Mouse (Mus musculus) forebrain, embryonic 15.5 days (tissue): ENCODE measurements around the gene Lgals7. TPM values are rescaled to one million over a fixed set of nuclear protein-coding genes. Genes with fewer than 3 reads are reported as not detected.

Source experiments
- ATAC-seq: fragments of 200-750 bp; cut with Nextera tagmentation; replicated peaks from 2 replicates; pipeline ENCODE4 v1.8.0; 2017; ENCODE audit warnings: mild to moderate bottlenecking, moderate TSS enrichment, moderate library complexity
- H3K27ac ChIP-seq: fragments of 300-500 bp; sonication (generic); replicated peaks from 2 replicates; pipeline ENCODE4 v1.5.1; 2015; ENCODE audit warnings: mild to moderate bottlenecking, inconsistent platforms
- H3K27me3 ChIP-seq: fragments of 300-500 bp; sonication (generic); 2 replicates; pipeline ENCODE4 v1.6.1; 2015; ENCODE audit warnings: inconsistent platforms
- H3K36me3 ChIP-seq: fragments of 300-500 bp; sonication (generic); 2 replicates; pipeline ENCODE4 v1.6.1; 2015; ENCODE audit warnings: mild to moderate bottlenecking, inconsistent platforms
- H3K4me1 ChIP-seq: fragments of 300-500 bp; sonication (generic); 2 replicates; pipeline ENCODE4 v1.6.1; 2015; ENCODE audit warnings: inconsistent platforms
- H3K4me2 ChIP-seq: fragments of 300-500 bp; sonication (generic); replicated peaks from 2 replicates; pipeline ENCODE4 v1.6.1; 2015; ENCODE audit warnings: mild to moderate bottlenecking, inconsistent platforms
- H3K4me3 ChIP-seq: fragments of 300-500 bp; sonication (generic); 2 replicates; pipeline ENCODE4 v1.5.1; 2015; ENCODE audit warnings: mild to moderate bottlenecking, inconsistent platforms
- H3K9ac ChIP-seq: fragments of 300-500 bp; sonication (generic); replicated peaks from 2 replicates; pipeline ENCODE4 v1.6.1; 2015; ENCODE audit warnings: mild to moderate bottlenecking, inconsistent platforms
- H3K9me3 ChIP-seq: fragments of 300-500 bp; sonication (generic); 2 replicates; pipeline ENCODE4 v1.6.1; 2016; ENCODE audit warnings: inconsistent platforms
- WGBS: fragments of 180-500 bp; shearing (Covaris S2); methylation state at CpG from one replicate; pipeline ENCODE4 v1.1.7; 2015; ENCODE audit warnings: mixed read lengths; 5-methylcytosine and 5-hydroxymethylcytosine counted together
- polyA plus RNA-seq: library from polyadenylated mRNA; unstranded; fragments of >200 nt; fragmentation: Nextera tagmentation; extraction: Ambion mirVana; gene quantifications from 2 replicates; pipeline ENCODE4 v1.2.1, GENCODE M21; 2015

Gene Lgals7
- polyA plus RNA-seq, 1 experiment from 2014 or later: 3.5 TPM

- H3K9me3 ChIP-seq: no peaks in the 10 kb centered on the region
- H3K9ac ChIP-seq: no peak overlapping the region
- H3K4me2 ChIP-seq: no peak overlapping the region
- H3K27ac ChIP-seq: no peak overlapping the region
- no peak for ATAC-seq
- peaks cover 2% of the 10 kb centered on the region; the same call in 1 of the 2 replicates for H3K36me3 ChIP-seq
- 21% methylated on average over 14 of the region's 14 CpGs for WGBS
- peaks cover 31% of the 10 kb centered on the region for H3K27me3 ChIP-seq
- H3K4me1 ChIP-seq: peaks cover 10% of the 10 kb centered on the region
- no peak overlapping the region for H3K4me3 ChIP-seq
Observed at GRCm38 (mm10) chr7:28886486-28886885, 22.8 kb downstream of the Lgals7 start.

DNA sequence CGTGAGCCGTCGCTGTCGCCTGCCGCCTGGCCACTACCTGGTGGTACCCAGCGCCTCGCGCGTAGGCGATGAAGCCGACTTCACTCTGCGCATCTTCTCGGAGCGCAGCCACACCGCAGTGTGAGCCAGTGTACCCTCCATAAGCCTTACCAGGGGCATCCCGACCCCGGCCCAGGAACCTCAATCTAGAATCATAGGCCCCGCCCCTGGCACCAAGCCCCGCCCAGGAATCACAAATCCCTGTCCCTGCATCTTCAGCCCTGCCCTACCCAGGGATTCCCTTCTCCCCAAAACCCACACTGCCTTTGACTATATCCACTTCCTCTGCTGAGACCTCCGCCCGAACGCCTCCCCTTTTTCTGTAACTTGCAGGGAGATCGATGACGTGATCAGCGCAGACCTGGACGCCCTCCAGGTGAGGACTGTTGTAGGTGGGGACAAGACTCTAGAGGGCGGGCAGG, 25.1 kb downstream of the Lgals7 start:
- Histone ChIP-seq H3K9me3 (no peaks in the 10 kb centered on the region), H3K36me3 (peaks cover 19% of the 10 kb centered on the region), H3K4me3 (peak overlapping the region; percentile 41), H3K4me1 (peaks cover 10% of the 10 kb centered on the region), H3K4me2 (peak overlapping the region; percentile 55), H3K27me3 (peaks cover 31% of the 10 kb centered on the region), H3K9ac (peak overlapping the region; percentile 28; the same call in 1 of the 2 replicates), H3K27ac (no peak overlapping the region)
- 2% methylated on average over 27 of the region's 27 CpGs for WGBS
- ATAC-seq: peak; percentile 50

- Histone ChIP-seq H3K27me3 (peaks cover 19% of the 10 kb centered on the region), H3K9ac (no peak overlapping the region), H3K4me2 (no peak overlapping the region), H3K36me3 (peaks cover 57% of the 10 kb centered on the region), H3K27ac (no peak overlapping the region), H3K4me3 (no peak overlapping the region), H3K4me1 (peaks cover 10% of the 10 kb centered on the region), H3K9me3 (no peaks in the 10 kb centered on the region)
- no peak for ATAC-seq
- WGBS: 94% methylated on average over 17 of the region's 17 CpGs
Observed at GRCm38 (mm10) chr7:28892601-28893000, 28.9 kb downstream of the Lgals7 start.

DNA sequence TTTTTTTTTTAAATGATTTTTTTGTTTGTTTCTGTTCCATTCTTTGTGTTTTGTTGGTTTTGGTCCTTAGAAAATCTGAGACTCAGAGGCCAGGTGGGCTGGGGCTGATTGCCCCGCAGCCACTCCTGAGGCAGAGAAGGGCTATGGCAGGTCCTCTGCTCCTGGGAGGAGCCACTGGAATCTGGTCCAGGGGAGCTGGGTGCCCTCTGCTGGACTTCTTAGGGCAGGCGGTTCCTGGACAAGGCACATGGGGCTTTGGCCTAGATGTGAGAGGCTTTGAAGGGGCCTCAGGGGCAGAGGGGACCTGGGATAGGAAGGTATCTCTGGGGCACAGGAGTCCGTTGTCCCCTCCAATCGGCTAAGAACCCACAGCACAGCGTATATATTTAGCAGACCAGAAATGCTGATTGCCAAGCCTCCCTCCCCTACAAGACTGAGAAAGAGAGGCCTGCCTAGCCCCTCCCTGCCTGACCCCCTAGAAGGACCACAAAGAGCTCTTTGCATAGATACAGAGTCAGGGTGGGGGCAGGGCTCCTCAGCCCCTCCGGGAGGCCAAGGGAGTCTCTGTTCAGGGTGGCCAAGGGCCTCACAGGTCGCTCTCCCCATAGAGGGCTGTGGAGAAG, 30.1 kb downstream of the Lgals7 start:
- Histone ChIP-seq H3K4me1 (peaks cover 3% of the 10 kb centered on the region), H3K36me3 (peaks cover 69% of the 10 kb centered on the region), H3K27me3 (peaks cover 7% of the 10 kb centered on the region; the same call in 1 of the 2 replicates), H3K4me2 (no peak overlapping the region), H3K4me3 (no peak overlapping the region), H3K9me3 (no peaks in the 10 kb centered on the region), H3K9ac (no peak overlapping the region), H3K27ac (no peak overlapping the region)
- WGBS: 55% methylated on average over 7 of the region's 7 CpGs
- ATAC-seq: no peak

DNA sequence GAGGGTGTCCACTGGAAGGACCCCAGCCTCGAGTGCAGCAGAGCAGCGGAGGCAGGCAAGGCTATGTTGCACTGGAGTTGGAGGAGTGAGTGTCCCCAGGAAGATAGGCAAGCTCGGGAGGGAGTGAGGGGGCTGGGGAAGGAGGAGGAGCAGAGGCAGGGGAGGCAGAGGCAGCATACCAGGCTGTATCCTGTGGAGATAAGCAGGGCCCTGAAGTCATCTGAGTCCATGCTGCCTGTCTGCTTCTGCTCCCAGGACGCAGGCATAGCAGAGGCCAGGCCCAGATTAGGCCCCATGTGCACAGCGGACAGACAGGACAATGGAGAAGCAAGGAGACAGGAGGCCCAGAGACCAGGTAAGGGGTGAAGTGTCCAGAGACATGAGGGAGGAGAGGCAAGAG, 31.3 kb downstream of the Lgals7 start:
- H3K4me3 ChIP-seq: no peak overlapping the region
- no peaks in the 10 kb centered on the region for H3K27me3 ChIP-seq
- ATAC-seq: no peak
- H3K4me1 ChIP-seq: no peaks in the 10 kb centered on the region
- H3K4me2 ChIP-seq: no peak overlapping the region
- H3K27ac ChIP-seq: no peak overlapping the region
- H3K9ac ChIP-seq: no peak overlapping the region
- peaks cover 80% of the 10 kb centered on the region for H3K36me3 ChIP-seq
- H3K9me3 ChIP-seq: no peaks in the 10 kb centered on the region
- WGBS: 68% methylated on average over 5 of the region's 5 CpGs

GRCm38 (mm10) chr7:28897661-28898060, 34.0 kb downstream of the Lgals7 start:
- Histone ChIP-seq H3K4me1 (no peaks in the 10 kb centered on the region), H3K36me3 (peaks cover 94% of the 10 kb centered on the region), H3K9ac (no peak overlapping the region), H3K4me3 (no peak overlapping the region), H3K27me3 (no peaks in the 10 kb centered on the region), H3K27ac (no peak overlapping the region), H3K4me2 (no peak overlapping the region), H3K9me3 (no peaks in the 10 kb centered on the region)
- WGBS: 98% methylated on average over 6 of the region's 6 CpGs
- ATAC-seq: no peak

GRCm38 (mm10) chr7:28899972-28900371, 36.3 kb downstream of the Lgals7 start:
- Histone ChIP-seq H3K9ac (no peak overlapping the region), H3K36me3 (peaks cover 97% of the 10 kb centered on the region), H3K4me1 (no peaks in the 10 kb centered on the region), H3K9me3 (no peaks in the 10 kb centered on the region), H3K27ac (no peak overlapping the region), H3K27me3 (no peaks in the 10 kb centered on the region), H3K4me2 (no peak overlapping the region), H3K4me3 (no peak overlapping the region)
- ATAC-seq: no peak
- 83% methylated on average over 4 of the region's 4 CpGs for WGBS

- Histone ChIP-seq H3K4me3 (no peak overlapping the region), H3K9me3 (no peaks in the 10 kb centered on the region), H3K27me3 (no peaks in the 10 kb centered on the region), H3K36me3 (peaks cover 97% of the 10 kb centered on the region), H3K27ac (no peak overlapping the region), H3K4me2 (no peak overlapping the region), H3K9ac (no peak overlapping the region), H3K4me1 (no peaks in the 10 kb centered on the region)
- 90% methylated on average over 13 of the region's 13 CpGs for WGBS
- no peak for ATAC-seq
Observed at GRCm38 (mm10) chr7:28901311-28902125, 37.9 kb downstream of the Lgals7 start.

GRCm38 (mm10) chr7:28902180-28902579, 38.5 kb downstream of the Lgals7 start:
- H3K9me3 ChIP-seq: no peaks in the 10 kb centered on the region
- H3K27ac ChIP-seq: no peak overlapping the region
- no peak for ATAC-seq
- no peaks in the 10 kb centered on the region for H3K27me3 ChIP-seq
- no peak overlapping the region for H3K4me3 ChIP-seq
- H3K4me1 ChIP-seq: no peaks in the 10 kb centered on the region
- peaks cover 97% of the 10 kb centered on the region for H3K36me3 ChIP-seq
- H3K4me2 ChIP-seq: no peak overlapping the region
- H3K9ac ChIP-seq: no peak overlapping the region
- 90% methylated on average over 6 of the region's 6 CpGs for WGBS

- no peak overlapping the region for H3K4me3 ChIP-seq
- no peaks in the 10 kb centered on the region for H3K9me3 ChIP-seq
- H3K27me3 ChIP-seq: no peaks in the 10 kb centered on the region
- no peak for ATAC-seq
- no peaks in the 10 kb centered on the region for H3K4me1 ChIP-seq
- H3K9ac ChIP-seq: no peak overlapping the region
- peaks cover 97% of the 10 kb centered on the region for H3K36me3 ChIP-seq
- WGBS: 91% methylated on average over 3 of the region's 3 CpGs
- no peak overlapping the region for H3K4me2 ChIP-seq
- H3K27ac ChIP-seq: no peak overlapping the region
Observed at GRCm38 (mm10) chr7:28902809-28903208, 39.2 kb downstream of the Lgals7 start.

DNA sequence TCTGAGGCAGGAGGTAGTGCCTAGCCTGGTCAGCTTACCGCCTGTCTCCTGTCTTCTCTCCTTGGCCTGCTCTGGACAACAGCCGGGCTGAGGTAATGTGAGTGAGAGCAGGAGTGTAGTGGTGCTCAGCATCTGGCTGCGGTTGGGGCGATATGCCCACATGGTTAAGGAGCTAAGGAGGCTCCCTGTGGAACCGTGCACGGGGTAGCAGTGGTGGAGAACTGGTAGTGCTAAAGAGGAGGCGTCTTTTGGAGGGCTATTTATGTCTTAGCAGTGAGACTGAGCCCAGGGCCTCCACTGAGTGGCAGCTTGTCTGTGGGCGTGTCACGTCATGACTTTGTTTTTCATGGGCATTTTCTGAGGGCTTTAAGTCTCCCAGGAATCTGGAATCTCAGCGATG, 40.1 kb downstream of the Lgals7 start:
- Histone ChIP-seq H3K4me1 (no peaks in the 10 kb centered on the region), H3K36me3 (peaks cover 97% of the 10 kb centered on the region), H3K27me3 (no peaks in the 10 kb centered on the region), H3K4me3 (no peak overlapping the region), H3K27ac (no peak overlapping the region), H3K9me3 (no peaks in the 10 kb centered on the region), H3K9ac (no peak overlapping the region), H3K4me2 (no peak overlapping the region)
- no peak for ATAC-seq
- whole genome bisulfite sequencing: 93% methylated on average over 10 of the region's 10 CpGs

- 93% methylated on average over 5 of the region's 5 CpGs for WGBS
- H3K27ac ChIP-seq: no peak overlapping the region
Observed at GRCm38 (mm10) chr7:28907195-28907594, 43.5 kb downstream of the Lgals7 start.

More at GRCm38 (mm10) chr7:28907195-28907594, 43.5 kb downstream of the Lgals7 start:
- no peak overlapping the region for H3K4me3 ChIP-seq
- peaks cover 90% of the 10 kb centered on the region for H3K36me3 ChIP-seq
- ATAC-seq: no peak
- no peaks in the 10 kb centered on the region for H3K9me3 ChIP-seq
- no peak overlapping the region for H3K9ac ChIP-seq
- H3K27me3 ChIP-seq: no peaks in the 10 kb centered on the region
- no peak overlapping the region for H3K4me2 ChIP-seq
- H3K4me1 ChIP-seq: no peaks in the 10 kb centered on the region
